Mouse (Mus musculus) CH12F3 (cell line): ENCODE data around the gene Mtch1.
"Not testable (repeated sequence)": the region's sequence is repeated elsewhere in the genome, so short reads cannot be mapped to it uniquely, and the experiment has no call there.

Experiments
- in situ Hi-C: fragments of 300-500 bp; cut with MboI; formaldehyde crosslinking; loops from 2 replicates; pipeline ENCODE4 v1.14.3; 2020; ENCODE audit warnings: low sequenced_read_pairs

Gene Mtch1

GRCm38 (mm10) chr17:29337979-29338823, 9.5 kb downstream of the Mtch1 start:
- in situ Hi-C loops: no loop called here

GRCm38 (mm10) chr17:29336266-29336990, 11.3 kb downstream of the Mtch1 start:
- in situ Hi-C loops: no loop called here

- in situ Hi-C loops: no loop called here
Measured at GRCm38 (mm10) chr17:29332186-29332685, 15.5 kb downstream of the Mtch1 start.

- in situ Hi-C loops: no loop called here
Measured at GRCm38 (mm10) chr17:29330671-29331410, 16.9 kb downstream of the Mtch1 start.

GRCm38 (mm10) chr17:29330221-29330620, 17.5 kb downstream of the Mtch1 start:
- in situ Hi-C loops: no loop called here

- in situ Hi-C loops: no loop called here
Measured at GRCm38 (mm10) chr17:29327691-29328090, 20.0 kb downstream of the Mtch1 start.

- in situ Hi-C loops: no loop called here
Measured at GRCm38 (mm10) chr17:29326531-29327529, 20.9 kb downstream of the Mtch1 start.

GRCm38 (mm10) chr17:29325831-29326230, 21.9 kb downstream of the Mtch1 start:
- in situ Hi-C loops: no loop called here

- in situ Hi-C loops: no loop called here
Measured at GRCm38 (mm10) chr17:29323625-29324024, 24.1 kb downstream of the Mtch1 start.

GRCm38 (mm10) chr17:29322603-29322962, 25.2 kb downstream of the Mtch1 start:
- in situ Hi-C loops: no loop called here

- in situ Hi-C loops: no loop called here
Measured at GRCm38 (mm10) chr17:29321765-29322602, 25.8 kb downstream of the Mtch1 start.

- in situ Hi-C loops: no loop called here
Measured at GRCm38 (mm10) chr17:29319881-29320639, 27.7 kb downstream of the Mtch1 start.

GRCm38 (mm10) chr17:29319476-29319875, 28.3 kb downstream of the Mtch1 start:
- in situ Hi-C loops: no loop called here

- in situ Hi-C loops: no loop called here
Measured at GRCm38 (mm10) chr17:29318731-29319250, 28.9 kb downstream of the Mtch1 start.

GRCm38 (mm10) chr17:29317380-29317779, 30.4 kb downstream of the Mtch1 start, which contains the start of gene Pi16:
Gene Pi16, plus strand, starts transcription at chr17:29317680.
- in situ Hi-C loops: not testable (repeated sequence)

- in situ Hi-C loops: no loop called here
Measured at GRCm38 (mm10) chr17:29316891-29317290, 30.8 kb downstream of the Mtch1 start.

- in situ Hi-C loops: no loop called here
Measured at GRCm38 (mm10) chr17:29315672-29316465, 31.9 kb downstream of the Mtch1 start.
